Mouse (Mus musculus) stomach, postnatal 0 days (tissue): ENCODE results near the gene Atp6v1g1.

Experiments
- CTCF ChIP-seq: IDR thresholded peaks from 2 replicates; pipeline ENCODE4 v1.5.1; 2016; ENCODE audit warnings: antibody characterized with exemption, low read depth, mild to moderate bottlenecking, moderate library complexity
- EP300 ChIP-seq: optimal IDR thresholded peaks from 2 replicates; pipeline ENCODE3; 2016; ENCODE audit warnings: antibody characterized with exemption

GRCm38 (mm10) chr4:63589987-63590386 lies 45.4 kb downstream of the Atp6v1g1 start:
- TF ChIP-seq CTCF (no peak), EP300 (no peak)
